Mouse (Mus musculus) heart, embryonic 15.5 days (tissue): ENCODE data around the gene Gm3727. TPM values are rescaled to one million over a fixed set of nuclear protein-coding genes. Genes with fewer than 3 reads are reported as not detected.
"Not testable (repeated sequence)": the region's sequence is repeated elsewhere in the genome, so short reads cannot be mapped to it uniquely, and the experiment has no call there.

Experiments used
- ATAC-seq: fragments of 200-750 bp; cut with Nextera tagmentation; replicated peaks from 2 replicates; pipeline ENCODE4 v1.8.0; 2017; ENCODE audit warnings: low read depth, moderate TSS enrichment; ENCODE audit not compliant: insufficient number of reproducible peaks, insufficient read depth, low FRiP score
- H3K27ac ChIP-seq: fragments of 300-500 bp; sonication (generic); 2 replicates; pipeline ENCODE4 v1.5.1; 2015; ENCODE audit warnings: mild to moderate bottlenecking, inconsistent platforms
- H3K27me3 ChIP-seq: fragments of 300-500 bp; sonication (generic); 2 replicates; pipeline ENCODE4 v1.6.1; 2015; ENCODE audit warnings: inconsistent platforms
- H3K36me3 ChIP-seq: fragments of 300-500 bp; sonication (generic); 2 replicates; pipeline ENCODE4 v1.6.1; 2015; ENCODE audit warnings: mild to moderate bottlenecking, inconsistent platforms
- H3K4me1 ChIP-seq: fragments of 300-500 bp; sonication (generic); replicated peaks from 2 replicates; pipeline ENCODE4 v1.6.1; 2015; ENCODE audit warnings: inconsistent platforms
- H3K4me2 ChIP-seq: fragments of 300-500 bp; sonication (generic); 2 replicates; pipeline ENCODE4 v1.6.1; 2015; ENCODE audit warnings: inconsistent platforms, mild to moderate bottlenecking, moderate library complexity
- H3K4me3 ChIP-seq: fragments of 300-500 bp; sonication (generic); 2 replicates; pipeline ENCODE4 v1.5.1; 2015; ENCODE audit warnings: mild to moderate bottlenecking, inconsistent platforms
- H3K9ac ChIP-seq: fragments of 300-500 bp; sonication (generic); 2 replicates; pipeline ENCODE4 v1.6.1; 2015; ENCODE audit warnings: mild to moderate bottlenecking, inconsistent platforms
- H3K9me3 ChIP-seq: fragments of 300-500 bp; sonication (generic); replicated peaks from 2 replicates; pipeline ENCODE4 v1.6.1; 2016; ENCODE audit warnings: inconsistent platforms
- WGBS: fragments of 180-500 bp; shearing (Covaris S2); methylation state at CpG from one replicate; pipeline ENCODE4 v1.1.7; 2015; ENCODE audit warnings: mixed read lengths; 5-methylcytosine and 5-hydroxymethylcytosine counted together
- polyA plus RNA-seq: library from polyadenylated mRNA; unstranded; fragments of >200 nt; fragmentation: Nextera tagmentation; extraction: Ambion mirVana; gene quantifications from 2 replicates; pipeline ENCODE4 v1.2.1, GENCODE M21; 2015

Gm3727 gene
- not detected in 2 replicates for polyA plus RNA-seq

- ATAC-seq, H3K4me2 ChIP-seq, H3K9me3 ChIP-seq, H3K27ac ChIP-seq, H3K9ac ChIP-seq, H3K4me1 ChIP-seq, H3K27me3 ChIP-seq, H3K4me3 ChIP-seq, H3K36me3 ChIP-seq: not testable (repeated sequence)
- whole genome bisulfite sequencing = 70% methylated on average over 3 of the region's 3 CpGs
Observed at GRCm38 (mm10) chr14:7264614-7265013, at the start of gene Gm3727. Gene Gm3727, minus strand, starts transcription at chr14:7264714.

GRCm38 (mm10) chr14:7243498-7243897 lies 21.0 kb downstream of the Gm3727 start:
- not testable (repeated sequence) for ATAC-seq, H3K4me1 ChIP-seq, H3K4me3 ChIP-seq, H3K27ac ChIP-seq, H3K9ac ChIP-seq, H3K36me3 ChIP-seq, H3K27me3 ChIP-seq, H3K9me3 ChIP-seq, H3K4me2 ChIP-seq
- 4% methylated on average over 8 of the region's 10 CpGs for WGBS

Other genes with a start within 250 kb of the Gm3727 start
- gene Gm10406, start 237.3 kb downstream of the Gm3727 start, polyA plus RNA-seq = 0.10 and 0.25 TPM in 2 replicates
- gene Gm3685, start 219.7 kb downstream of the Gm3727 start, polyA plus RNA-seq = not detected in 2 replicates
- 1.1 and 1.7 TPM in 2 replicates for gene Gm3696, start 164.1 kb downstream of the Gm3727 start, polyA plus RNA-seq
- gene Gm6676, start 139.3 kb downstream of the Gm3727 start, polyA plus RNA-seq = not detected in 2 replicates
- gene Gm3512, start 90.2 kb downstream of the Gm3727 start, polyA plus RNA-seq = 2.7 and 3.3 TPM in 2 replicates
- gene Gm16434, start 70.2 kb downstream of the Gm3727 start, polyA plus RNA-seq = not detected in 2 replicates
- 1.3 TPM in 2 replicates for gene Gm3739, start 50.3 kb upstream of the Gm3727 start, polyA plus RNA-seq
- not detected in 2 replicates for gene Gm5797, start 67.7 kb upstream of the Gm3727 start, polyA plus RNA-seq
- not detected in 2 replicates for gene Gm8374, start 100.4 kb upstream of the Gm3727 start, polyA plus RNA-seq
- gene Gm3755, start 186.2 kb upstream of the Gm3727 start, polyA plus RNA-seq = not detected in 2 replicates
- 0.47 and 1.5 TPM in 2 replicates for gene Gm3752, start 219.0 kb upstream of the Gm3727 start, polyA plus RNA-seq